Mouse (Mus musculus): Measurements from ENCODE around the gene Gm28230.

GRCm38 (mm10) chr2:74700546-74701112 is 25.9 kb upstream of the Gm28230 start:
- no peak for TF ChIP-seq CTCF (IDR thresholded peaks at IDR 0.05)
- no peak for TF ChIP-seq POLR2A (IDR thresholded peaks at IDR 0.05; ENCODE audit: insufficient read depth, low read depth, low read length)
- no peak for TF ChIP-seq EP300 (IDR thresholded peaks at IDR 0.05; ENCODE audit: insufficient read depth, low read depth, low read length)
